Mouse (Mus musculus) G1E (cell line): Measurements from ENCODE around the gene Siae.

Experiments used
- CTCF ChIP-seq: IDR thresholded peaks from 2 replicates; pipeline ENCODE4 v1.5.1; 2012; ENCODE audit warnings: low read depth, low read length, inconsistent platforms, mixed read lengths
- GATA1 ChIP-seq: IDR thresholded peaks from 2 replicates; pipeline ENCODE4 v1.6.1; 2012; ENCODE audit warnings: borderline replicate concordance, low read length, inconsistent platforms, mixed read lengths
- GATA2 ChIP-seq: IDR thresholded peaks from 2 replicates; pipeline ENCODE4 v1.6.1; 2012; ENCODE audit warnings: low read depth, low read length, inconsistent platforms, borderline replicate concordance
- POLR2AphosphoS5 ChIP-seq: IDR thresholded peaks from 2 replicates; pipeline ENCODE4 v1.6.1; 2012; ENCODE audit warnings: low read depth, low read length, inconsistent platforms; ENCODE audit not compliant: insufficient replicate concordance

- TF ChIP-seq GATA1 (no peak), CTCF (no peak), POLR2AphosphoS5 (no peak), GATA2 (no peak)
Observed at GRCm38 (mm10) chr9:37590381-37590780, 34.9 kb downstream of the Siae start.
